Mouse (Mus musculus): Measurements from ENCODE around the gene Spn. TPM values are rescaled to one million over a fixed set of nuclear protein-coding genes. Genes with fewer than 3 reads are reported as not detected.

Gene Spn
- polyA plus RNA-seq, 1 experiment from 2014 or later, result 0.13 TPM

GRCm38 (mm10) chr7:127104560-127105332 is 32.9 kb downstream of the Spn start:
- peak; percentile 98 for TF ChIP-seq CTCF (IDR thresholded peaks at IDR 0.05; ENCODE audit: low read depth)

GRCm38 (mm10) chr7:127103960-127104359 is 33.7 kb downstream of the Spn start:
- Histone ChIP-seq H3K36me3 (ENCODE audit: control insufficient read depth, insufficient read depth) (no peaks in the 10 kb centered on the region), H3K27ac (ENCODE audit: low read depth, low read length) (no peak overlapping the region), H3K4me3 (ENCODE audit: low read depth, low read length) (no peak overlapping the region), H3K27me3 (replicated peaks; ENCODE audit: control insufficient read depth, insufficient read depth, low read length) (no peaks in the 10 kb centered on the region), H3K9me3 (ENCODE audit: control insufficient read depth) (no peaks in the 10 kb centered on the region), H3K9ac (ENCODE audit: low read depth, low read length) (no peak overlapping the region), H3K4me1 (replicated peaks; ENCODE audit: control insufficient read depth, insufficient read depth, low read length) (no peaks in the 10 kb centered on the region), H3K4me2 (replicated peaks; ENCODE audit: low read depth) (no peak overlapping the region)
- ATAC-seq, result no peak
- 66% methylated on average over 6 of the region's 6 CpGs for WGBS
- TF ChIP-seq CTCF (IDR thresholded peaks at IDR 0.05; ENCODE audit: low read depth), result no peak

More at GRCm38 (mm10) chr7:127104560-127105332, 32.9 kb downstream of the Spn start:
- Histone ChIP-seq H3K4me3 (ENCODE audit: low read depth, low read length) (peak overlapping the region; percentile 14; the same call in 1 of the 2 replicates), H3K27ac (ENCODE audit: low read depth, low read length) (no peak overlapping the region), H3K9ac (ENCODE audit: low read depth, low read length) (no peak overlapping the region), H3K4me1 (replicated peaks; ENCODE audit: control insufficient read depth, insufficient read depth, low read length) (no peaks in the 10 kb centered on the region), H3K4me2 (replicated peaks; ENCODE audit: low read depth) (peak overlapping the region; percentile 51), H3K36me3 (ENCODE audit: control insufficient read depth, insufficient read depth) (no peaks in the 10 kb centered on the region), H3K9me3 (ENCODE audit: control insufficient read depth) (no peaks in the 10 kb centered on the region), H3K27me3 (replicated peaks; ENCODE audit: control insufficient read depth, insufficient read depth, low read length) (no peaks in the 10 kb centered on the region)
- ATAC-seq, result peak; percentile 87
- WGBS, result 14% methylated on average over 17 of the region's 17 CpGs

GRCm38 (mm10) chr7:127102148-127102547 is 35.5 kb downstream of the Spn start:
- Histone ChIP-seq H3K36me3 (ENCODE audit: control insufficient read depth, insufficient read depth) (no peaks in the 10 kb centered on the region), H3K27ac (ENCODE audit: low read depth, low read length) (no peak overlapping the region), H3K9ac (ENCODE audit: low read depth, low read length) (no peak overlapping the region), H3K4me3 (ENCODE audit: low read depth, low read length) (no peak overlapping the region), H3K9me3 (ENCODE audit: control insufficient read depth) (no peaks in the 10 kb centered on the region), H3K4me2 (replicated peaks; ENCODE audit: low read depth) (no peak overlapping the region), H3K4me1 (replicated peaks; ENCODE audit: control insufficient read depth, insufficient read depth, low read length) (no peaks in the 10 kb centered on the region), H3K27me3 (replicated peaks; ENCODE audit: control insufficient read depth, insufficient read depth, low read length) (no peaks in the 10 kb centered on the region)
- WGBS, result 62% methylated on average over 6 of the region's 6 CpGs
- no peak for TF ChIP-seq CTCF (IDR thresholded peaks at IDR 0.05; ENCODE audit: low read depth)
- no peak for ATAC-seq

GRCm38 (mm10) chr7:127101451-127102016 is 36.1 kb downstream of the Spn start:
- no peaks in the 10 kb centered on the region for H3K9me3 ChIP-seq (ENCODE audit: control insufficient read depth)
- no peak overlapping the region for H3K27ac ChIP-seq (ENCODE audit: low read depth, low read length)
- no peaks in the 10 kb centered on the region for H3K36me3 ChIP-seq (ENCODE audit: control insufficient read depth, insufficient read depth)
- no peak overlapping the region for H3K4me2 ChIP-seq (replicated peaks; ENCODE audit: low read depth)
- no peaks in the 10 kb centered on the region for H3K27me3 ChIP-seq (replicated peaks; ENCODE audit: control insufficient read depth, insufficient read depth, low read length)
- no peak for ATAC-seq
- TF ChIP-seq CTCF (IDR thresholded peaks at IDR 0.05; ENCODE audit: low read depth), result peak; percentile 42
- WGBS, result 23% methylated on average over 2 of the region's 2 CpGs
- no peak overlapping the region for H3K4me3 ChIP-seq (ENCODE audit: low read depth, low read length)
- no peaks in the 10 kb centered on the region for H3K4me1 ChIP-seq (replicated peaks; ENCODE audit: control insufficient read depth, insufficient read depth, low read length)
- no peak overlapping the region for H3K9ac ChIP-seq (ENCODE audit: low read depth, low read length)

GRCm38 (mm10) chr7:127099528-127099927 is 38.1 kb downstream of the Spn start:
- H3K4me3 ChIP-seq (ENCODE audit: low read depth, low read length), result no peak overlapping the region
- no peak for ATAC-seq
- H3K36me3 ChIP-seq (ENCODE audit: control insufficient read depth, insufficient read depth), result no peaks in the 10 kb centered on the region
- no peak overlapping the region for H3K27ac ChIP-seq (ENCODE audit: low read depth, low read length)
- no peaks in the 10 kb centered on the region for H3K4me1 ChIP-seq (replicated peaks; ENCODE audit: control insufficient read depth, insufficient read depth, low read length)
- H3K9me3 ChIP-seq (ENCODE audit: control insufficient read depth), result no peaks in the 10 kb centered on the region
- H3K9ac ChIP-seq (ENCODE audit: low read depth, low read length), result no peak overlapping the region
- TF ChIP-seq CTCF (IDR thresholded peaks at IDR 0.05; ENCODE audit: low read depth), result no peak
- H3K27me3 ChIP-seq (replicated peaks; ENCODE audit: control insufficient read depth, insufficient read depth, low read length), result no peaks in the 10 kb centered on the region
- H3K4me2 ChIP-seq (replicated peaks; ENCODE audit: low read depth), result no peak overlapping the region
- 77% methylated on average over 4 of the region's 4 CpGs for WGBS

- no peak overlapping the region for H3K27ac ChIP-seq (ENCODE audit: low read depth, low read length)
- H3K36me3 ChIP-seq (ENCODE audit: control insufficient read depth, insufficient read depth), result no peaks in the 10 kb centered on the region
- no peaks in the 10 kb centered on the region for H3K27me3 ChIP-seq (replicated peaks; ENCODE audit: control insufficient read depth, insufficient read depth, low read length)
- no peak overlapping the region for H3K9ac ChIP-seq (ENCODE audit: low read depth, low read length)
- no peak overlapping the region for H3K4me2 ChIP-seq (replicated peaks; ENCODE audit: low read depth)
- ATAC-seq, result no peak
- no peaks in the 10 kb centered on the region for H3K4me1 ChIP-seq (replicated peaks; ENCODE audit: control insufficient read depth, insufficient read depth, low read length)
- H3K4me3 ChIP-seq (ENCODE audit: low read depth, low read length), result no peak overlapping the region
- WGBS, result 87% methylated on average over 4 of the region's 4 CpGs
- TF ChIP-seq CTCF (IDR thresholded peaks at IDR 0.05; ENCODE audit: low read depth), result no peak
- no peaks in the 10 kb centered on the region for H3K9me3 ChIP-seq (ENCODE audit: control insufficient read depth)
Measured at GRCm38 (mm10) chr7:127098950-127099349, 38.7 kb downstream of the Spn start.

All from intestine, postnatal 0 days (tissue).